Mouse (Mus musculus): ENCODE data around the gene Gm8453. TPM values are rescaled to one million over a fixed set of nuclear protein-coding genes. Genes with fewer than 3 reads are reported as not detected.
"Not testable (repeated sequence)": the region's sequence is repeated elsewhere in the genome, so short reads cannot be mapped to it uniquely, and the experiment has no call there.

Gm8453 gene
- polyA plus RNA-seq (2012; rRNA removed) = not detected in 2 replicates

- not testable (repeated sequence) for DNase-seq (ENCODE audit: low spot score)
These were observed at the start of gene Gm8453 for GRCm38 (mm10) chr7:22229384-22229783. TSS of gene Gm8453 (minus strand) at chr7:22229484.

GRCm38 (mm10) chr7:22201164-22201563 is 28.1 kb downstream of the Gm8453 start, which contains the start of gene Gm8653:
TSS of gene Gm8653 (minus strand) at chr7:22201264.
- not testable (repeated sequence) for DNase-seq (ENCODE audit: low spot score)

- not testable (repeated sequence) for DNase-seq (ENCODE audit: low spot score)
These were observed 40.2 kb downstream of the Gm8453 start, which contains the start of gene Vmn1r143 for GRCm38 (mm10) chr7:22189077-22189476. TSS of gene Vmn1r143 (plus strand) at chr7:22189377.

Other genes with a start within 250 kb of the Gm8453 start
- gene Vmn1r137, start 234.9 kb downstream of the Gm8453 start, polyA plus RNA-seq (2012; rRNA removed) = not detected in 2 replicates
- not detected in 2 replicates for gene Vmn1r138, start 200.6 kb downstream of the Gm8453 start, polyA plus RNA-seq (2012; rRNA removed)
- gene Gm6176, start 173.2 kb downstream of the Gm8453 start, polyA plus RNA-seq (2012; rRNA removed) = not detected in 2 replicates
- not detected in 2 replicates for gene Vmn1r139, start 160.4 kb downstream of the Gm8453 start, polyA plus RNA-seq (2012; rRNA removed)
- not detected in 2 replicates for gene Gm16451, start 111.2 kb downstream of the Gm8453 start, polyA plus RNA-seq (2012; rRNA removed)
- not detected in 2 replicates for gene Gm10666, start 94.7 kb downstream of the Gm8453 start, polyA plus RNA-seq (2012; rRNA removed)
- not detected in 2 replicates for gene Vmn1r142, start 65.4 kb downstream of the Gm8453 start, polyA plus RNA-seq (2012; rRNA removed)
- not detected in 2 replicates for gene Vmn1r143, start 40.1 kb downstream of the Gm8453 start, polyA plus RNA-seq (2012; rRNA removed)
- gene Gm8653, start 28.2 kb downstream of the Gm8453 start, polyA plus RNA-seq (2012; rRNA removed) = not detected in 2 replicates
- gene Gm4187, start 100.2 kb upstream of the Gm8453 start, polyA plus RNA-seq (2012; rRNA removed) = not detected in 2 replicates
- not detected in 2 replicates for gene Gm8660, start 141.6 kb upstream of the Gm8453 start, polyA plus RNA-seq (2012; rRNA removed)
- gene Vmn1r148, start 184.1 kb upstream of the Gm8453 start, polyA plus RNA-seq (2012; rRNA removed) = not detected in 2 replicates
- not detected in 2 replicates for gene Vmn1r149, start 208.7 kb upstream of the Gm8453 start, polyA plus RNA-seq (2012; rRNA removed)
- gene Gm10665, start 234.6 kb upstream of the Gm8453 start, polyA plus RNA-seq (2012; rRNA removed) = not detected in 2 replicates

Measured in urinary bladder, adult 2 months (tissue).